ENCODE assay signal across 7 mouse cellular contexts in the genomic region with DNA sequence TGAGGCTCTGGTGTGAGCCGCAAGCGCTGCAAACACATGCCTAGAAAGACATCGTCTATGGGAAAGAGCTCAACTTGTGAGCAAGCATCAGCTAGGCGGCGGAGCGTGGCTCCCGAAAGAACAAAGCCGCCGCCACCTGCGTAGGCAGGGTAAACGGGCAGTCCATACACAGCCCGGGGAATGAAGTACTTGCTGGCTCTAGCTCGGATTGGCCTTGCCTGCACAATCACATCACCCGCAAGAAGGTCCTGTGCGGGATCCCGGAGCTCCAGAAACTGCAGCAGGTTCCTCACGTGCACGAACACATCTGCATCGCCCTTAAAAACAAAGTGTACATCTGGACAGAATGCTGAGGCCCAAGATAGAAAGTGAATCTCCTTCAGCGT. TPM values are rescaled to one million over a fixed set of nuclear protein-coding genes. Genes with fewer than 3 reads are reported as not detected.
A peak's percentile ranks its signal among the peaks of the same experiment; 100 is the strongest.
DNase-seq lines count a peak whose midpoint lies in the region; ATAC-seq and TF ChIP-seq lines count a peak whose summit lies in the region.

No protein-coding gene starts in this region.

- H3K9ac ChIP-seq in lung, postnatal 0 days (replicated peaks; ENCODE audit: low read depth), result 0 out of 2 replicates have a peak overlapping the region, but pooled peaks have one; percentile 32
- peak overlapping the region; percentile 12; the same call in 1 of the 2 replicates for H3K9ac ChIP-seq in forebrain, embryonic 11.5 days (ENCODE audit: low read length)
- H3K9ac ChIP-seq in intestine, postnatal 0 days (ENCODE audit: low read depth, low read length), result peak overlapping the region; percentile 47; the same call in 1 of the 2 replicates

- no peak for TF ChIP-seq POLR2A in olfactory bulb, adult 2 months (IDR thresholded peaks at IDR 0.05; ENCODE audit: insufficient read depth, low read depth, low read length)

- WGBS in lung, postnatal 0 days, result 40% methylated on average over 20 of the region's 20 CpGs
- WGBS in forebrain, embryonic 11.5 days, result 30% methylated on average over 20 of the region's 20 CpGs
- 53% methylated on average over 20 of the region's 20 CpGs for WGBS in intestine, postnatal 0 days
- 33% methylated on average over 20 of the region's 20 CpGs for WGBS in olfactory bulb, adult 2 months

- no peak for DNase-seq in lung, postnatal 0 days (ENCODE audit: low spot score)
- no peak for DNase-seq in lung, postnatal 4 days
- peak; percentile 60 for DNase-seq in forebrain, embryonic 11.5 days (ENCODE audit: low spot score)
- DNase-seq in adrenal gland, adult 8-10 months, result no peak

- peaks cover 4% of the 10 kb centered on the region; the same call in 1 of the 2 replicates for H3K4me1 ChIP-seq in lung, postnatal 0 days (ENCODE audit: insufficient read depth, low read depth, low read length)
- peaks cover 6% of the 10 kb centered on the region for H3K4me1 ChIP-seq in forebrain, embryonic 11.5 days (replicated peaks; ENCODE audit: control insufficient read depth, insufficient read depth, low read length)
- H3K4me1 ChIP-seq in intestine, postnatal 0 days (replicated peaks; ENCODE audit: control insufficient read depth, insufficient read depth, low read length), result peaks cover 3% of the 10 kb centered on the region; the same call in 1 of the 2 replicates
- H3K4me1 ChIP-seq in olfactory bulb, adult 2 months (ENCODE audit: control insufficient read depth, insufficient read depth, low read length), result peaks cover 19% of the 10 kb centered on the region

- H3K27ac ChIP-seq in lung, postnatal 0 days (ENCODE audit: low read length), result no peak overlapping the region
- no peak overlapping the region; the same call in 1 of the 2 replicates for H3K27ac ChIP-seq in forebrain, embryonic 11.5 days (ENCODE audit: low read depth, low read length)
- no peak overlapping the region for H3K27ac ChIP-seq in intestine, postnatal 0 days (ENCODE audit: low read depth, low read length)
- H3K27ac ChIP-seq in olfactory bulb, adult 2 months (ENCODE audit: insufficient read depth, low read depth, low read length), result no peak overlapping the region

- TF ChIP-seq CTCF in lung, postnatal 0 days (IDR thresholded peaks at IDR 0.05), result no peak
- TF ChIP-seq CTCF in intestine, postnatal 0 days (IDR thresholded peaks at IDR 0.05; ENCODE audit: low read depth), result no peak
- TF ChIP-seq CTCF in olfactory bulb, adult 2 months (IDR thresholded peaks at IDR 0.05; ENCODE audit: insufficient read depth, low read depth, low read length), result no peak

- H3K4me3 ChIP-seq in lung, postnatal 0 days (ENCODE audit: low read depth, low read length), result peak overlapping the region; percentile 59
- H3K4me3 ChIP-seq in forebrain, embryonic 11.5 days (ENCODE audit: low read depth, low read length), result peak overlapping the region; percentile 51; the same call in 1 of the 2 replicates
- H3K4me3 ChIP-seq in intestine, postnatal 0 days (ENCODE audit: low read depth, low read length), result peak overlapping the region; percentile 64
- peak overlapping the region; percentile 59; the same call in 1 of the 2 replicates for H3K4me3 ChIP-seq in olfactory bulb, adult 2 months (ENCODE audit: insufficient read depth, low read depth, low read length)

- peak overlapping the region; percentile 99 for H3K4me2 ChIP-seq in lung, postnatal 0 days (replicated peaks; ENCODE audit: low read depth, low read length)
- H3K4me2 ChIP-seq in forebrain, embryonic 11.5 days (ENCODE audit: low read depth, low read length, severe bottlenecking), result peak overlapping the region; percentile 100; the same call in 1 of the 2 replicates
- H3K4me2 ChIP-seq in intestine, postnatal 0 days (replicated peaks; ENCODE audit: low read depth), result peak overlapping the region; percentile 98

- H3K36me3 ChIP-seq in lung, postnatal 0 days (ENCODE audit: insufficient read depth, low read length), result peaks cover 36% of the 10 kb centered on the region
- H3K36me3 ChIP-seq in forebrain, embryonic 11.5 days (ENCODE audit: control insufficient read depth, insufficient read depth, low read length), result no peaks in the 10 kb centered on the region; the same call in 1 of the 2 replicates
- H3K36me3 ChIP-seq in intestine, postnatal 0 days (ENCODE audit: control insufficient read depth, insufficient read depth), result peaks cover 38% of the 10 kb centered on the region

- no peaks in the 10 kb centered on the region for H3K27me3 ChIP-seq in lung, postnatal 0 days (replicated peaks; ENCODE audit: insufficient read depth, low read length)
- H3K27me3 ChIP-seq in forebrain, embryonic 11.5 days (ENCODE audit: control insufficient read depth, insufficient read depth, low read length), result peaks cover 25% of the 10 kb centered on the region
- 0 out of 2 replicates have a peak, but pooled peaks cover 4% of the 10 kb centered on the region for H3K27me3 ChIP-seq in intestine, postnatal 0 days (replicated peaks; ENCODE audit: control insufficient read depth, insufficient read depth, low read length)

- no peaks in the 10 kb centered on the region for H3K9me3 ChIP-seq in lung, postnatal 0 days (ENCODE audit: low read length)
- no peaks in the 10 kb centered on the region for H3K9me3 ChIP-seq in forebrain, embryonic 11.5 days (ENCODE audit: control insufficient read depth, low read length)
- no peaks in the 10 kb centered on the region for H3K9me3 ChIP-seq in intestine, postnatal 0 days (ENCODE audit: control insufficient read depth)

- no peak for ATAC-seq in lung, postnatal 0 days
- peak; percentile 51 for ATAC-seq in forebrain, embryonic 11.5 days (replicated peaks; ENCODE audit: low FRiP score)
- ATAC-seq in intestine, postnatal 0 days, result no peak
- ATAC-seq in erythroid progenitor cell, adult 5-6 weeks (replicated peaks; ENCODE audit: low FRiP score, poor library complexity, severe bottlenecking), result no peak

- no peak for TF ChIP-seq EP300 in lung, postnatal 0 days (IDR thresholded peaks at IDR 0.05)

RNA-seq across cellular contexts. Expression of gene B3gnt9, which starts 1.2 kb away (rescaled TPM):
- polyA plus RNA-seq in lung, postnatal 0 days (2015; fragmentation: Nextera tagmentation; extraction: Ambion mirVana), result 24.6 and 24.8 TPM in 2 replicates
- 2.9 and 4.3 TPM in 2 replicates for polyA plus RNA-seq in forebrain, embryonic 11.5 days (2014; fragmentation: Nextera tagmentation; extraction: Ambion mirVana)
- polyA plus RNA-seq in intestine, postnatal 0 days (2015; fragmentation: Nextera tagmentation; extraction: Ambion mirVana), result 7.1 and 8.1 TPM in 2 replicates
- not detected in 2 replicates for polyA plus RNA-seq in olfactory bulb, adult 2 months (2012; ENCODE audit: insufficient read depth, insufficient read length, low replicate concordance, missing spikeins)
- total RNA-seq in erythroid progenitor cell, adult 5-6 weeks (2015; ENCODE audit: low replicate concordance), result 1.7 and 2.9 TPM in 2 replicates
- total RNA-seq in erythroid progenitor cell, adult 5-6 weeks (2017; ENCODE audit: low replicate concordance), result 0.77 TPM in 1 of 2 replicates, not detected in the other
- 1 to 10 TPM; 3.5 to 5.9 (median 4.6) TPM for total RNA-seq in adrenal gland, adult 8-10 months (2022)

RNA-seq across cellular contexts. Expression of gene Tradd, which starts 10.7 kb away (rescaled TPM):
- 35.5 and 35.8 TPM in 2 replicates for polyA plus RNA-seq in lung, postnatal 0 days (2015; fragmentation: Nextera tagmentation; extraction: Ambion mirVana)
- 12.0 and 12.5 TPM in 2 replicates for polyA plus RNA-seq in forebrain, embryonic 11.5 days (2014; fragmentation: Nextera tagmentation; extraction: Ambion mirVana)
- 50.6 TPM in 2 replicates for polyA plus RNA-seq in intestine, postnatal 0 days (2015; fragmentation: Nextera tagmentation; extraction: Ambion mirVana)
- not detected in 2 replicates for polyA plus RNA-seq in olfactory bulb, adult 2 months (2012; ENCODE audit: insufficient read depth, insufficient read length, low replicate concordance, missing spikeins)
- 5.8 and 6.7 TPM in 2 replicates for total RNA-seq in erythroid progenitor cell, adult 5-6 weeks (2015; ENCODE audit: low replicate concordance)
- 2.7 TPM in 1 of 2 replicates, not detected in the other for total RNA-seq in erythroid progenitor cell, adult 5-6 weeks (2017; ENCODE audit: low replicate concordance)
- 10 to 100 TPM; 15.5 to 20.0 (median 19.2) TPM for total RNA-seq in adrenal gland, adult 8-10 months (2022)

RNA-seq across cellular contexts. Expression of gene Fbxl8, which starts 10.7 kb away (rescaled TPM):
- 6.0 and 6.6 TPM in 2 replicates for polyA plus RNA-seq in lung, postnatal 0 days (2015; fragmentation: Nextera tagmentation; extraction: Ambion mirVana)
- 0.53 and 0.69 TPM in 2 replicates for polyA plus RNA-seq in forebrain, embryonic 11.5 days (2014; fragmentation: Nextera tagmentation; extraction: Ambion mirVana)
- 6.0 and 6.2 TPM in 2 replicates for polyA plus RNA-seq in intestine, postnatal 0 days (2015; fragmentation: Nextera tagmentation; extraction: Ambion mirVana)
- polyA plus RNA-seq in olfactory bulb, adult 2 months (2012; ENCODE audit: insufficient read depth, insufficient read length, low replicate concordance, missing spikeins), result not detected in 2 replicates
- 2.5 TPM in 1 of 2 replicates, not detected in the other for total RNA-seq in erythroid progenitor cell, adult 5-6 weeks (2015; ENCODE audit: low replicate concordance)
- 0.08 TPM in 1 of 2 replicates, not detected in the other for total RNA-seq in erythroid progenitor cell, adult 5-6 weeks (2017; ENCODE audit: low replicate concordance)
- 1 to 10 TPM; 3.9 to 5.4 (median 4.5) TPM for total RNA-seq in adrenal gland, adult 8-10 months (2022)

RNA-seq across cellular contexts. Expression of gene Hsf4, which starts 15.8 kb away (rescaled TPM):
- polyA plus RNA-seq in lung, postnatal 0 days (2015; fragmentation: Nextera tagmentation; extraction: Ambion mirVana), result 1.7 and 2.0 TPM in 2 replicates
- not detected in 2 replicates for polyA plus RNA-seq in forebrain, embryonic 11.5 days (2014; fragmentation: Nextera tagmentation; extraction: Ambion mirVana)
- 0.27 and 0.48 TPM in 2 replicates for polyA plus RNA-seq in intestine, postnatal 0 days (2015; fragmentation: Nextera tagmentation; extraction: Ambion mirVana)
- not detected in 2 replicates for polyA plus RNA-seq in olfactory bulb, adult 2 months (2012; ENCODE audit: insufficient read depth, insufficient read length, low replicate concordance, missing spikeins)
- not detected in 2 replicates for total RNA-seq in erythroid progenitor cell, adult 5-6 weeks (2015; ENCODE audit: low replicate concordance)
- not detected in 2 replicates for total RNA-seq in erythroid progenitor cell, adult 5-6 weeks (2017; ENCODE audit: low replicate concordance)
- 1 to 10 TPM; 2.1 to 4.8 (median 3.3) TPM for total RNA-seq in adrenal gland, adult 8-10 months (2022)

RNA-seq across cellular contexts. Expression of gene Nol3, which starts 22.2 kb away (rescaled TPM):
- 1.3 and 1.5 TPM in 2 replicates for polyA plus RNA-seq in lung, postnatal 0 days (2015; fragmentation: Nextera tagmentation; extraction: Ambion mirVana)
- 1.6 and 2.1 TPM in 2 replicates for polyA plus RNA-seq in forebrain, embryonic 11.5 days (2014; fragmentation: Nextera tagmentation; extraction: Ambion mirVana)
- 0.76 and 0.90 TPM in 2 replicates for polyA plus RNA-seq in intestine, postnatal 0 days (2015; fragmentation: Nextera tagmentation; extraction: Ambion mirVana)
- polyA plus RNA-seq in olfactory bulb, adult 2 months (2012; ENCODE audit: insufficient read depth, insufficient read length, low replicate concordance, missing spikeins), result not detected in 2 replicates
- not detected in 2 replicates for total RNA-seq in erythroid progenitor cell, adult 5-6 weeks (2015; ENCODE audit: low replicate concordance)
- total RNA-seq in erythroid progenitor cell, adult 5-6 weeks (2017; ENCODE audit: low replicate concordance), result not detected in 2 replicates
- total RNA-seq in adrenal gland, adult 8-10 months (2022), result 10 to 100 TPM in 1 of 4 experiments, 1 to 10 TPM in 3; 5.5 to 11.7 (median 6.5) TPM

Comparison
In these comparisons a context has a peak if more than half of its experiments do, and no peak if none do; other contexts are left out.
1. RNA of gene Tradd, which starts 10.7 kb away (polyA plus RNA-seq): 50.6 TPM in intestine, postnatal 0 days, 35.5 to 35.8 TPM in lung, postnatal 0 days and 12.0 to 12.5 TPM in forebrain, embryonic 11.5 days; not detected in olfactory bulb, adult 2 months; every median in the first group is over 10 times any median in the second.
2. Peak in every context shown above with its lines, with median percentiles within 50 percentile points of each other: H3K4me2 ChIP-seq, H3K4me3 ChIP-seq and H3K9ac ChIP-seq.